Mouse (Mus musculus) forebrain, postnatal 0 days (tissue): ENCODE results near the gene Akr1b8. TPM values are rescaled to one million over a fixed set of nuclear protein-coding genes. Genes with fewer than 3 reads are reported as not detected.

Source experiments
- ATAC-seq: fragments of 200-750 bp; cut with Nextera tagmentation; 2 replicates; pipeline ENCODE4 v1.8.0; 2017; ENCODE audit warnings: mild to moderate bottlenecking, moderate library complexity
- DNase-seq: peaks from one replicate; pipeline ENCODE4 v3.0.0-alpha.2; 2015
- H3K27ac ChIP-seq: fragments of 300-500 bp; sonication (generic); 2 replicates; pipeline ENCODE4 v1.5.1; 2014; ENCODE audit warnings: low read depth, mild to moderate bottlenecking, antibody characterized with exemption, low read length, moderate library complexity, mixed read lengths
- H3K27me3 ChIP-seq: fragments of 300-500 bp; sonication (generic); 2 replicates; pipeline ENCODE4 v1.6.1; 2014; ENCODE audit warnings: mild to moderate bottlenecking, low read length, mixed read lengths; ENCODE audit not compliant: insufficient read depth
- H3K36me3 ChIP-seq: fragments of 300-500 bp; sonication (generic); 2 replicates; pipeline ENCODE4 v1.6.1; 2014; ENCODE audit warnings: mild to moderate bottlenecking, moderate library complexity; ENCODE audit not compliant: insufficient read depth
- H3K4me1 ChIP-seq: fragments of 300-500 bp; sonication (generic); 2 replicates; pipeline ENCODE4 v1.6.1; 2014; ENCODE audit warnings: antibody characterized with exemption; ENCODE audit not compliant: insufficient read depth
- H3K4me2 ChIP-seq: fragments of 300-500 bp; sonication (generic); 2 replicates; pipeline ENCODE4 v1.6.1; 2014; ENCODE audit warnings: low read depth, mild to moderate bottlenecking, moderate library complexity
- H3K4me3 ChIP-seq: fragments of 300-500 bp; sonication (generic); 2 replicates; pipeline ENCODE4 v1.5.1; 2014; ENCODE audit warnings: low read depth, low read length, mixed read lengths
- H3K9ac ChIP-seq: fragments of 300-500 bp; sonication (generic); 2 replicates; pipeline ENCODE4 v1.6.1; 2014; ENCODE audit warnings: mild to moderate bottlenecking
- H3K9me3 ChIP-seq: fragments of 300-500 bp; sonication (generic); 2 replicates; pipeline ENCODE4 v1.6.1; 2016; ENCODE audit warnings: low read length
- CTCF ChIP-seq: sonication (generic); IDR thresholded peaks from 2 replicates; pipeline ENCODE4 v1.5.1; 2016; ENCODE audit warnings: antibody characterized with exemption, control low read depth, low read depth
- WGBS: fragments of 180-500 bp; shearing (Covaris S2); extraction: QIAGEN DNeasy Blood & Tissue Kit; methylation state at CpG from one replicate; pipeline ENCODE4 v1.1.7; 2014; 5-methylcytosine and 5-hydroxymethylcytosine counted together
- polyA plus RNA-seq: library from polyadenylated mRNA; unstranded; fragments of >200 nt; fragmentation: Nextera tagmentation; extraction: Ambion mirVana; gene quantifications from 2 replicates; pipeline ENCODE4 v1.2.1, GENCODE M21; 2015
- total RNA-seq: library from RNA; depleted of rRNA; stranded (reverse); fragments of >200 nt; gene quantifications from 2 replicates; pipeline ENCODE4 v1.2.3, GENCODE M21; 2014

Akr1b8 gene
- total and polyA plus RNA-seq, 2 experiments from 2014 or later = 2.5 to 3.6 TPM

DNA sequence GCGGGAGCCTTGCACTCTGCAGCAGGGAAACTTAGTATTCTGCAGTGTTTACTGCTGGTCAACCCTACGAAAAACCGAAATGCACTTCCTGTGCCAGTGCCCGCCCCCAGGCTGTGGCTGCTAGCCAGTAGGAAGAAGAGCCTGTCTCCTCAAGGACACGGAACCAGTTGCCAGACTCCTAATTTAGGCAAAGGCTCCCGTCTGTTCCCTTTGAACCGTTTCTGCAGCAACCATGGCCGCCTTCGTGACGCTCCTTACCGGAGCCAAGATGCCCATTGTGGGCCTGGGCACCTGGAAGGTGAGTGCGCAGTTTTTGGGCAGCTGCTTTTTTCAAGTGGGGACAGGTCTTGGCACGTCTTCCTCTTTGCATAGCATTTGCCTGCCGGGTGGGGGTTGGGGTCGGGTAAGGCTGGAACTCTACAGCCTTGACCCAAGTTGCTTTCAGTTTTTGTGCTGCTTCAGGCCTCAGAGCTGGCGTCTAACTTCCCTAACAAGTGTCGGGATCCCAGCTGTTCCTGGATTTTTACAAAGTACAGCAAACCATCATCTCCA is 30.3 kb downstream of the Akr1b8 start, which contains the start of gene Akr1b10:
TSS of gene Akr1b10 (plus strand) at position 109 of the 552 bp plus-strand sequence.
- H3K9me3 ChIP-seq = no peaks in the 10 kb centered on the region
- under 1% methylated on average over 17 of the region's 17 CpGs for WGBS
- DNase-seq (peak; percentile 72), ATAC-seq (peak; percentile 85)
- H3K4me3 ChIP-seq = peak within 1 kb of the TSS; percentile 29
- TF ChIP-seq CTCF = no peak
- no peaks in the 10 kb centered on the region for H3K36me3 ChIP-seq
- peak within 1 kb of the TSS; percentile 35 for H3K9ac ChIP-seq
- peaks cover 5% of the 10 kb centered on the region; the same call in 1 of the 2 replicates for H3K4me1 ChIP-seq
- peak within 1 kb of the TSS; percentile 40; the same call in 1 of the 2 replicates for H3K27ac ChIP-seq
- H3K27me3 ChIP-seq = no peaks in the 10 kb centered on the region
- peak within 1 kb of the TSS; percentile 61 for H3K4me2 ChIP-seq

DNA sequence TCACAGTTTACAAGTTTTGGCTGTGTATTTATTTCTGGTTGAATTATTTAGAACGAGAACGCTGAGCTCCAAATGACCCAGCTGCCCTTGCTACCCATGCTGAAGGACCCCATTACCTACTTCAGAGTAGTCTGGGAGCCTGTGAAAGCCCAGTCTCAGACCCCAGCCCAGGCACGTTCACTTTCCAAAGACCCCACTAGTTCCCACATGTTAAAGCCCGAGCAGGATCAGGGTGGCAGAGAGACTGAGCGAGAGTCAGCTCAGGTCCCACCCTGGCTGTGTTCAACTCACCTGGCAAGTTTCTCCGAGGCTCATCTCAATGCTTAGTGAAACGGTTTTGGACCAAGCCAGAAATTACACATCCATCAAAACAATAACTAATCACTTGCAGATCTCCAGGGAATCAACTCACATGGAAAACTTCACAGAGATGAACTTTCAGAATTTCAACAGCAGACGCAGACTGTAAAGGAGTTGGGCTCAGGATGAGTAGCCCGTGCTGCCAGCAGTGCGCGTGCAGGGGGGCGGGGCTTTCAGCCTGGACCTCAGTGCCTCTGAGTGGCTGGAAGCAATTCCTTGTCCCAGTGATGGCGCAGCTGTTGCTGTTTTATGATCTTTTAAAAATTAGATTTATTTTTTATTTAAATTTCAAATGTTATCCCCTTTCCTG is 30.9 kb downstream of the Akr1b8 start:
- no peak for TF ChIP-seq CTCF
- Histone ChIP-seq H3K4me2 (peak overlapping the region; percentile 61), H3K9me3 (no peaks in the 10 kb centered on the region), H3K9ac (peak overlapping the region; percentile 35), H3K27ac (0 out of 2 replicates have a peak overlapping the region, but pooled peaks have one; percentile 40), H3K27me3 (no peaks in the 10 kb centered on the region), H3K36me3 (no peaks in the 10 kb centered on the region), H3K4me1 (peaks cover 5% of the 10 kb centered on the region; the same call in 1 of the 2 replicates), H3K4me3 (peak overlapping the region; percentile 29)
- WGBS = 7% methylated on average over 13 of the region's 13 CpGs
- ATAC-seq = peak; percentile 59
- DNase-seq = no peak

DNA sequence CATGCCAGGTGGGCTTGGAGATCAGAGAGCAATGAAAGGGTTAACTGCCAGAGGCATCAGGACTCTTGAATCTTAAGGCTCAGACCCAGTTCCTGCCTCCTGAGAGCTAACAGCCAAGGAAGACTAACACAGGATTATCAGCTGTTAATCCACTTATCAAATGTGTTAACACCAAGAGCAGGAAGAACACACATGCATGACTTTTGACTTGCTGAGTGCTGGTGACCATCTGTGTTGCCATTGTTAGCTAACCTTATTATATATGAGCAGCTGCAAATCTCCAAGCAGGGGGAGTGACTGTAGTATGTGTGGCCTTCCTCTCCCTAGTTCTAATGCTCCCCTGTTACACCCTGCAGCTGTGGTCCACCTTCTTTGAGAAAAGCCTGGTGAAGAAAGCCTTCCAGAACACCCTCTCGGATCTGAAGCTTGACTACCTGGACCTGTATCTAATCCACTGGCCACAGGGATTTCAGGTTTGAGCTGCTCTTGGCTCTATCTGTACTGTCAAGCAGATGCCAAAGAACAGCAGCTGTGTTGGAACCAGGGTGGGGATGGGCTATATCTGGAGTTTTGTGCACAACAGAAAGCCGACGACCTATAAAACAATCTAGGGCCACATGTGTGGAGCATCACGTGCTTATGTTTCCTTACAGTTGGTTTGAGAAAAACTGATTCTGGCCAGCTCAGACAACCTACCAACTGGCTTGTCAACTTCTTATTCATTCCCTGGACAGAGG is 34.7 kb downstream of the Akr1b8 start:
- Histone ChIP-seq H3K36me3 (no peaks in the 10 kb centered on the region), H3K4me3 (no peak overlapping the region), H3K9ac (no peak overlapping the region), H3K4me1 (peaks cover 5% of the 10 kb centered on the region; the same call in 1 of the 2 replicates), H3K9me3 (0 out of 2 replicates have a peak, but pooled peaks cover 4% of the 10 kb centered on the region), H3K4me2 (no peak overlapping the region), H3K27me3 (no peaks in the 10 kb centered on the region), H3K27ac (no peak overlapping the region)
- no peak for TF ChIP-seq CTCF
- 90% methylated on average over 4 of the region's 4 CpGs for WGBS
- ATAC-seq (no peak), DNase-seq (no peak)

DNA sequence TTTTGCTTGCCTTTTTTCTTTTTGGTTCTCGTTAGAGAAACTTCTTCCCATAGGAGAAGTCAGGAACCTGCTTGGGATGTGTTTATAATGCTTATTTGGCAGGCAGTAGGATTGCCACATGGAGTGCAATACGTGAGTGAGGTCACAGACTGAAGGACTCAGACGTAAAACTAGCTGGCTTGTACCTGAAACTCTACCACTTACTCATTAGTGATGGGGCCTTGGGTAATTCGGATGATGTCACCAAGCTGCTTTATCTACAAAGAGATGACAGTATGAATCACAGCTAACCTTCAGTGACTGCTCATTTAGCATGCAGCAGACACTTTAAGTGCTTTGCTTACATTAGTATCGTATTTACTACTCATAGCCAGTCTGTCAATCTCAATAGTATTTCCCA is 42.0 kb downstream of the Akr1b8 start:
- Histone ChIP-seq H3K4me3 (no peak overlapping the region), H3K9ac (no peak overlapping the region), H3K36me3 (no peaks in the 10 kb centered on the region), H3K4me2 (no peak overlapping the region), H3K27me3 (no peaks in the 10 kb centered on the region), H3K4me1 (no peaks in the 10 kb centered on the region), H3K27ac (no peak overlapping the region), H3K9me3 (no peaks in the 10 kb centered on the region)
- WGBS = 66% methylated on average over 5 of the region's 5 CpGs
- no peak for TF ChIP-seq CTCF
- no peak for DNase-seq
- no peak for ATAC-seq

DNA sequence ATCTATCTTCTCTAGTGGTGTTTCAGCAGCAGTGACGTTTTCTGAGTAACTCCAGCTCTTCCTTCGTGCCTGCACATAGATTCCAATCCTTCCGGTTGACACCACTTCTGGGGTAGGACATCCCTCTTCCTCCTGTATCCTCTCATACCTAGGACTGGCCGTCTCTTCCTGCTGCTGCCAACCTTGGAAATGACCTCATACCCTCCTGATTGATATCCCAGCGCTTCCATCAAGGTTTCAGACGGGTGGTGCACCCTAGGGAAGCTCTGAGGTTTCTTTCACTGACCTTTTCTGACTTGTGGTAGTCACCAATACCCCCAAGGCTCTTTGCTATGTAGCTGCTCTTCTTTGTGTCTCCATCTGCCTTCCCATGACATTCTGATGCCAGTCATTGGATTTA is 44.5 kb downstream of the Akr1b8 start:
- Histone ChIP-seq H3K36me3 (no peaks in the 10 kb centered on the region), H3K4me3 (no peak overlapping the region), H3K27ac (no peak overlapping the region), H3K9ac (no peak overlapping the region), H3K4me2 (no peak overlapping the region), H3K9me3 (no peaks in the 10 kb centered on the region), H3K4me1 (no peaks in the 10 kb centered on the region), H3K27me3 (no peaks in the 10 kb centered on the region)
- DNase-seq = no peak
- TF ChIP-seq CTCF = no peak
- no peak for ATAC-seq
- WGBS = 88% methylated on average over 6 of the region's 6 CpGs

DNA sequence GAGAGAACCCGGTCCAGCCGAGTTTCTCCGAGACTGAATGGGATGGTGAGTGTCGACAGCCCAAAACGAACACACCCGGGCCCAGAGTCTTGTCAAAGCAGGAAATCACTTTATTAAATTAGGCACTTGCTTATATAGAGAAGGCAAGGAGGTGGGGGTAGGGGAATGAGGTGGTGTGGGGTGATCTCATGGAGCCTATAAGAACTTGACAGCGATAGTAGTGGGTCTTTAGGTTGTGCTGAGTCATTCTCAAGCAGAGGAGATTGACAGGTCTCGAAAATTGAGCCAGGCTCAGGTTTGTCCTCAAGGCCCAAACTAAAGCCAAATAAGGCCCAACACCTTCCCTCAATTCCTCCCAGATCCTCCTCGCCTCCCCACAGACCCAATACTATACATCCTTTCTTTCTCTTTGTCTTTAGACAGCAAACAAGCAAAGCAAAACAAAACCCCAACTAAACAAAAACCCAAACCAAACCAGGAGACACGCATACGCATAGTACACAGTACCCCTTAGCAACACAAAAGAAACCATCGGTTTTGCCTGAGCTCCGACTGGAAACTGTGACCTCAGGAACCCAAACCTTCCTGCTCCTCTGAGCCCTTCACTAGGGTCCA is 45.8 kb downstream of the Akr1b8 start:
- Histone ChIP-seq H3K9me3 (no peaks in the 10 kb centered on the region), H3K4me1 (no peaks in the 10 kb centered on the region), H3K4me3 (no peak overlapping the region), H3K27ac (no peak overlapping the region), H3K4me2 (no peak overlapping the region), H3K9ac (no peak overlapping the region), H3K27me3 (no peaks in the 10 kb centered on the region), H3K36me3 (no peaks in the 10 kb centered on the region)
- WGBS = 90% methylated on average over 13 of the region's 13 CpGs
- ATAC-seq (no peak), DNase-seq (no peak)
- no peak for TF ChIP-seq CTCF
